8 mouse cellular contexts compared by ENCODE assay signal in the genomic region with DNA sequence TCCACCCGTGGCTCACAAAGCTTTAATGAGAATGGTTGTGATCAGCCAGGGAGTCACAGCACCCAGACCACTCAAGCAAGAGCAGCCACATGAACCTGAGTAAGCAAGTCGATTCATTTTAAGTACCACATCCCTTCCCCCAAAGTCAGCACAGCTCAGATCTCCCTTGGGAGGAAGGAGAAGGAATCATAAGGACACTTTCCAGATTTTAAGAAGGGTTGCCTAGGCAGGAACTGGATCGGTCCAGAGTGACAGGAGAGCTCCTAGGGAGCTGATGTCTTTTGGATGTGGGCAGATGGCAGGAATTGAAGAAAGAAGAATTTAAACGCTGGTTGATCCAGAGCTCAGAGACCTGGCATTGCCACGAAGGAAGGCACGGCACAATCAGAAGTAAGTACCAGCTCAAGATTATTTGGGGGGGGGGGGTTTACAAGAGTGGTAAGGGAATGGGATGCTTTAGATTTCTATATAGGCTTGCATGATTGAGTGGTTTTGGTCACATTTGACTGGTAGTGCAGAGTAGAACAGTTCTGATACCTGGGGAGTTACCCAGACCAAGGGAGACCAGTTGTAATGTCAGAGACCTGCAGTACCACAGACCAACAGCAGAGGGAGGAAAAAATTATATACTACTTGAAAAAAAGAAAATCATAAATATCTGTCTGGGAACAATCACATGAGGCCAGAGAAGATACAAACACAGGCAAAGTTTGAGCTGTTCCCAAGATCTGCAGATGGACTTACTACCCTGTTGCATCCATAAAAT.
DNase-seq lines count a peak whose midpoint lies in the region; ATAC-seq and TF ChIP-seq lines count a peak whose summit lies in the region.

No protein-coding gene starts in this region.

- ATAC-seq in forebrain, embryonic 11.5 days (replicated peaks; ENCODE audit: low FRiP score): 0 out of 2 replicates have a peak, but pooled peaks have one; percentile 39
- ATAC-seq in forebrain, embryonic 15.5 days (replicated peaks): no peak
- no peak for ATAC-seq in liver, postnatal 0 days

- no peaks in the 10 kb centered on the region for H3K27me3 ChIP-seq in forebrain, embryonic 11.5 days (ENCODE audit: control insufficient read depth, insufficient read depth, low read length)
- H3K27me3 ChIP-seq in forebrain, embryonic 15.5 days: no peaks in the 10 kb centered on the region
- H3K27me3 ChIP-seq in liver, postnatal 0 days (ENCODE audit: insufficient read depth, low read length): no peaks in the 10 kb centered on the region

- no peak overlapping the region for H3K4me2 ChIP-seq in forebrain, embryonic 11.5 days (ENCODE audit: low read depth, low read length, severe bottlenecking)
- no peak overlapping the region for H3K4me2 ChIP-seq in forebrain, embryonic 15.5 days (replicated peaks)
- H3K4me2 ChIP-seq in liver, postnatal 0 days (ENCODE audit: low read depth, low read length): no peak overlapping the region

- H3K9ac ChIP-seq in forebrain, embryonic 11.5 days (ENCODE audit: low read length): no peak overlapping the region
- no peak overlapping the region for H3K9ac ChIP-seq in forebrain, embryonic 15.5 days (replicated peaks)
- H3K9ac ChIP-seq in liver, postnatal 0 days (replicated peaks): no peak overlapping the region

- TF ChIP-seq CTCF in liver, postnatal 0 days (IDR thresholded peaks at IDR 0.05; ENCODE audit: low read depth): peak; percentile 57

- no peaks in the 10 kb centered on the region for H3K9me3 ChIP-seq in forebrain, embryonic 11.5 days (ENCODE audit: control insufficient read depth, low read length)
- no peaks in the 10 kb centered on the region for H3K9me3 ChIP-seq in forebrain, embryonic 15.5 days
- H3K9me3 ChIP-seq in liver, postnatal 0 days (ENCODE audit: low read length): no peaks in the 10 kb centered on the region

- no peaks in the 10 kb centered on the region for H3K36me3 ChIP-seq in forebrain, embryonic 11.5 days (ENCODE audit: control insufficient read depth, insufficient read depth, low read length)
- no peaks in the 10 kb centered on the region for H3K36me3 ChIP-seq in forebrain, embryonic 15.5 days
- no peaks in the 10 kb centered on the region for H3K36me3 ChIP-seq in liver, postnatal 0 days (replicated peaks; ENCODE audit: insufficient read depth, low read length)

- no peaks in the 10 kb centered on the region; the same call in 1 of the 2 replicates for H3K4me1 ChIP-seq in forebrain, embryonic 11.5 days (replicated peaks; ENCODE audit: control insufficient read depth, insufficient read depth, low read length)
- H3K4me1 ChIP-seq in forebrain, embryonic 15.5 days: no peaks in the 10 kb centered on the region
- no peaks in the 10 kb centered on the region for H3K4me1 ChIP-seq in liver, postnatal 0 days (ENCODE audit: insufficient read depth)

- 88% methylated on average over 6 of the region's 6 CpGs for WGBS in forebrain, embryonic 11.5 days
- 84% methylated on average over 6 of the region's 6 CpGs for WGBS in forebrain, embryonic 15.5 days
- 71% methylated on average over 6 of the region's 6 CpGs for WGBS in liver, postnatal 0 days (ENCODE audit: insufficient replicate concordance)

- TF ChIP-seq EP300 in liver, postnatal 0 days (IDR thresholded peaks at IDR 0.05; ENCODE audit: low read depth): no peak

- no peak overlapping the region for H3K27ac ChIP-seq in forebrain, embryonic 11.5 days (ENCODE audit: low read depth, low read length)
- no peak overlapping the region for H3K27ac ChIP-seq in forebrain, embryonic 15.5 days (replicated peaks)
- H3K27ac ChIP-seq in liver, postnatal 0 days (ENCODE audit: low read depth): no peak overlapping the region

- no peak overlapping the region for H3K4me3 ChIP-seq in forebrain, embryonic 11.5 days (ENCODE audit: low read depth, low read length)
- H3K4me3 ChIP-seq in forebrain, embryonic 15.5 days: no peak overlapping the region
- no peak overlapping the region for H3K4me3 ChIP-seq in liver, postnatal 0 days (ENCODE audit: low read depth, low read length)

- DNase-seq in forebrain, embryonic 11.5 days (ENCODE audit: low spot score): no peak
- DNase-seq in liver, postnatal 0 days: no peak
- DNase-seq in liver: no peak
- peak; percentile 41 for DNase-seq in brain, adult 2 months (ENCODE audit: low read depth, low spot score)
- peak; percentile 27 to 50 for DNase-seq in kidney, adult 8-10 months
- DNase-seq in retina, postnatal 1 day: peak; percentile 54
- DNase-seq in cerebellum, adult 11-12 months: no peak

Comparison
In these comparisons a context has a peak if more than half of its experiments do, and no peak if none do; other contexts are left out.
1. DNase-seq: peak in brain, adult 2 months (single experiment), kidney, adult 8-10 months (2 of 2) and retina, postnatal 1 day (single experiment); none in forebrain, embryonic 11.5 days (single experiment), liver, postnatal 0 days (single experiment), liver (single experiment) and cerebellum, adult 11-12 months (single experiment).